Mouse (Mus musculus) heart, adult 2 months (tissue): ENCODE measurements around the gene Aunip. TPM values are rescaled to one million over a fixed set of nuclear protein-coding genes. Genes with fewer than 3 reads are reported as not detected.

Experiments
- DNase-seq, 2 experiments: peaks; one replicate each; pipeline ENCODE4 v3.0.0; 2021
- H3K27ac ChIP-seq: fragments of 200-600 bp; 2 replicates; pipeline ENCODE4 v1.8.1; 2022
- H3K27me3 ChIP-seq: fragments of 200-500 bp; 2 replicates; pipeline ENCODE4 v1.6.1; 2012; ENCODE audit warnings: mild to moderate bottlenecking, low read length, inconsistent platforms, mixed read lengths; ENCODE audit not compliant: control insufficient read depth, insufficient read depth
- H3K36me3 ChIP-seq: fragments of 200-500 bp; 2 replicates; pipeline ENCODE4 v1.6.1; 2012; ENCODE audit warnings: low read length, inconsistent platforms; ENCODE audit not compliant: control insufficient read depth, insufficient read depth
- H3K4me1 ChIP-seq: fragments of 200-500 bp; 2 replicates; pipeline ENCODE4 v1.6.1; 2011; ENCODE audit warnings: low read length; ENCODE audit not compliant: control insufficient read depth, insufficient read depth
- H3K4me3 ChIP-seq: fragments of 200-600 bp; 2 replicates; pipeline ENCODE4 v1.8.1; 2022
- H3K79me2 ChIP-seq: fragments of 200-500 bp; replicated peaks from 2 replicates; pipeline ENCODE4 v1.6.1; 2012; ENCODE audit warnings: mild to moderate bottlenecking, inconsistent platforms, low read length, moderate library complexity, mixed read lengths; ENCODE audit not compliant: control insufficient read depth, insufficient read depth
- H3K9ac ChIP-seq: fragments of 200-500 bp; 2 replicates; pipeline ENCODE4 v1.6.1; 2012; ENCODE audit warnings: low read depth, mild to moderate bottlenecking, control low read depth, inconsistent platforms, low read length, mixed read lengths
- CTCF ChIP-seq: fragments of 200-600 bp; IDR thresholded peaks from 2 replicates; pipeline ENCODE4 v1.8.1; 2022; ENCODE audit warnings: antibody characterized with exemption, mild to moderate bottlenecking, moderate library complexity
- EP300 ChIP-seq: fragments of 200-500 bp; IDR thresholded peaks from 2 replicates; pipeline ENCODE4 v1.6.1; 2011; ENCODE audit warnings: low read depth, low read length, control low read depth; ENCODE audit not compliant: insufficient read depth
- POLR2A ChIP-seq: fragments of 200-500 bp; IDR thresholded peaks from 2 replicates; pipeline ENCODE4 v1.6.1; 2011; ENCODE audit warnings: mild to moderate bottlenecking, low read depth, low read length, control low read depth; ENCODE audit not compliant: insufficient read depth
- WGBS: fragments of 180-500 bp; shearing (Covaris S2); methylation state at CpG from one replicate; pipeline ENCODE4 v1.1.7; 2018; 5-methylcytosine and 5-hydroxymethylcytosine counted together
- intact Hi-C: fragments of 180-260 bp; cut with DNase I; formaldehyde crosslinking; loops from one replicate; pipeline ENCODE4 v1.15.1; 2025
- polyA plus RNA-seq: library from polyadenylated mRNA; depleted of rRNA; stranded (reverse); fragments of >200 nt; gene quantifications from 2 replicates; pipeline ENCODE4 v1.2.3, GENCODE M21; 2012
- total RNA-seq, 2 experiments: library from RNA; stranded (reverse); gene quantifications; 2 replicates each; pipeline ENCODE4 v1.2.3; 2021

The Aunip gene
- total and polyA plus RNA-seq, 3 experiments, result 0.18 TPM; not detected in 1

DNA sequence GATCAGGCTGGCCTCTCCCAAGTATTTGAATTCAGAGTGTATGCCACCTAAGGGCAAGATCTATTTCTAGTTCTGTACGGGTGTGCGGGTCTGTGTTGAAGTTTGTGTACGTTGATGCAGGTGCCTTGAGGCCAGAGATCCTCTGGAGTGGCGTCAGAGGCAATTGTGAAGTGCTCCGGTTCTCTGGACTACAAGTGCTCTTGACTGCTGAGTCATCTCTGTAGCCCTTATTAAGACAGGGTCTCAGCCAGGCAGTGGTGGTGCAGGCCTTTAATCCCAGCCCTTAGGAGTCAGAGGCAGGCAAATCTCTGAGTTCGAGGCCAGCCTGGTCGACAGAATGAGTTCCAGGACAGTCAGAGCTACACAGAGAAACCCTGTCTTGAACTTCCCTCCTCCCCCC is 4.8 kb downstream of the Aunip start:
- intact Hi-C loops, result no loop called here

DNA sequence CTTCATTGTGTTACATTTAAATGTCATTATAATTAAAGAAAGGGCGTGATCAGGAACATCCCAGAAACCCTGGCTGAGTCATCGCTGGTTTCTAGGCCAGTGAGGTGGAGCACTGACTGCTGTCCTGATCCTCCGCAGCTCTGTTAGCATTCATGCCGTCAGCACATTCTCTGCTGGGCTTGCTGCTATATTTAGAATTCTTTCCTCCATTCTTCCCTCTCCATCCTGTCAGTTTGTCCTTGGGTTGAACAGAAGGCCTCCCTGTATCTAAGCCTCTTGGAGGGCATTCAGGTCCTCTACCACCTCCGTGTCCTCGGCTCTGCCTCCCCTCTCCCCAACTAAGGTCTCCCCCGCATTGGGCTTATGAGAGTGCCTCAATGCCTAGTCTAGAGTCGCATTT is 6.2 kb downstream of the Aunip start:
- Histone ChIP-seq H3K9ac (no peak overlapping the region), H3K4me3 (peak overlapping the region; percentile 27; the same call in 1 of the 2 replicates), H3K36me3 (no peaks in the 10 kb centered on the region; the same call in 1 of the 2 replicates), H3K27me3 (no peaks in the 10 kb centered on the region), H3K4me1 (peaks cover 6% of the 10 kb centered on the region), H3K79me2 (no peaks in the 10 kb centered on the region), H3K27ac (peak overlapping the region; percentile 87)
- intact Hi-C loops, result no loop called here
- TF ChIP-seq EP300 (0 out of 2 replicates have a peak, but pooled peaks have one; percentile 10), POLR2A (no peak)
- DNase-seq, result peak; percentile 52 to 73
- 19% methylated on average over 8 of the region's 8 CpGs for WGBS

More for the DNA sequence above, 4.8 kb downstream of the Aunip start:
- H3K4me1 ChIP-seq, result peaks cover 6% of the 10 kb centered on the region
- no peak overlapping the region for H3K9ac ChIP-seq
- DNase-seq, result no peak
- no peaks in the 10 kb centered on the region; the same call in 1 of the 2 replicates for H3K36me3 ChIP-seq
- 74% methylated on average over 7 of the region's 7 CpGs for WGBS
- H3K4me3 ChIP-seq, result no peak overlapping the region; the same call in 1 of the 2 replicates
- H3K27me3 ChIP-seq, result no peaks in the 10 kb centered on the region
- no peak for TF ChIP-seq POLR2A
- no peak for TF ChIP-seq EP300
- TF ChIP-seq CTCF, result no peak
- peak overlapping the region; percentile 87 for H3K27ac ChIP-seq
- H3K79me2 ChIP-seq, result no peaks in the 10 kb centered on the region

DNA sequence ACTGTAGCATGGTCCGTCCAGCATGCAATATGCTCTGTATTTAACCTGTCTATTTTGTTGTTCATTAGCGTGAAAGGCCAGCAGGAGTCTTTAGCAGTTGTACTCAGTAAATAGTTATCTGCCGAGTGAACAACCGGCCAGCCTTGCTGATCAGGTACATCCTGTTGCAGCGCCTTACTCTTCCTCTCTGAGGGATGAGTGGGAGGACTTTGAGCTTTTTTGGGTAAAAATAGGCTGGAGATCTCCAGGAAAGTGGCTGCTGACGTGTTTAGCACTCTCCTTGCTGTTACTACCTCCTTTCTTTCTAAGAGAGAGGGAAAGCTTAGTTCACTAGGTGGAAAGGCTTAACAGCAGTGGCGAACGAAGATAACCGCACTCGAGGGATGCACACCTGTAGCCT is 6.9 kb downstream of the Aunip start:
- Histone ChIP-seq H3K27ac (peak overlapping the region; percentile 87), H3K27me3 (no peaks in the 10 kb centered on the region), H3K9ac (no peak overlapping the region), H3K36me3 (no peaks in the 10 kb centered on the region; the same call in 1 of the 2 replicates), H3K4me3 (no peak overlapping the region), H3K79me2 (no peaks in the 10 kb centered on the region), H3K4me1 (peaks cover 6% of the 10 kb centered on the region)
- TF ChIP-seq CTCF, result no peak
- TF ChIP-seq POLR2A, result no peak
- no peak for TF ChIP-seq EP300
- intact Hi-C loops, result no loop called here
- 66% methylated on average over 10 of the region's 10 CpGs for WGBS
- DNase-seq, result no peak

DNA sequence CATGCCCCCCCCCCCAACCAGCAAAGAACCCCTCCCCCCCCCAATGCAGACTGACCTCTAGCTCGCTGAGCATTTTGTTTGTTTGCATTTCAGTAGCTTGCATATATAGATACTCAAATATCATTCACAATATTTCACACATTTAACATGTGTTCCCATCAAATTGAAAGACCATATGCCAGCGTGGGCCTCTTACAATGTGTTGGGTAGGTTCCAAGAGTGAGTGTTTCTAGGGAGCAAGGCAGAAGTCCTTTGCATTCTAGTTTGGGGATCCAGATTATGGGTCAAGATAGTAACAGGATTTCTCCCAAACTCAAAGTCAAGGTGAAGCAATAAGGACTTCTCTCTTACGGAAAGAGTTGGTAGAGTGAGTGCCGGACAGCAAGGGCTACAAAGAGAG is 7.7 kb downstream of the Aunip start:
- Histone ChIP-seq H3K79me2 (no peaks in the 10 kb centered on the region), H3K4me3 (no peak overlapping the region), H3K27ac (no peak overlapping the region), H3K9ac (no peak overlapping the region), H3K4me1 (peaks cover 6% of the 10 kb centered on the region), H3K27me3 (no peaks in the 10 kb centered on the region), H3K36me3 (no peaks in the 10 kb centered on the region; the same call in 1 of the 2 replicates)
- WGBS, result 74% methylated on average over 4 of the region's 4 CpGs
- intact Hi-C loops, result no loop called here
- TF ChIP-seq POLR2A, result no peak
- TF ChIP-seq CTCF, result no peak
- TF ChIP-seq EP300, result no peak
- no peak for DNase-seq

DNA sequence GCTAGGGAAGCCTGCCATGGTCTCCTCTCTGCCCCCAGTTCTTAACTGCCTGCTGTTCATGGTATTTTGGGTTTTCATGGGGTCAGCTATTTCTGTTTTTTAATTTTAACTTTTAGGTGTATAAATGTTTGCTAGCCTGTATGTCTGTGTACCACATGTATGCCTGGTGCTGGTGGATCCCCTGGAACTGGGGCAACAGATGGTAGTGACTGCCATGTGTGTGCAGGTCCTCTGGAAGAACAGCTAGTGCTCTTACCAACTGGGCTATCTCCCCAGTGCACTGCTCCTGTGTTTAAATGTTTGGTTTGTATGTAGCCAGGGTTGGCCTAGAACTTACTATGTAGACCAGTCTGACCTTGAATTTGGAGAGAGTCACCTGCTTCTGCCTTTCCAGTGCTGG is 8.5 kb downstream of the Aunip start:
- TF ChIP-seq CTCF (no peak), POLR2A (no peak), EP300 (no peak)
- no peak for DNase-seq
- Histone ChIP-seq H3K4me1 (peaks cover 6% of the 10 kb centered on the region), H3K9ac (no peak overlapping the region), H3K27me3 (no peaks in the 10 kb centered on the region), H3K27ac (no peak overlapping the region), H3K36me3 (no peaks in the 10 kb centered on the region; the same call in 1 of the 2 replicates), H3K79me2 (no peaks in the 10 kb centered on the region), H3K4me3 (no peak overlapping the region)
- intact Hi-C loops, result no loop called here

DNA sequence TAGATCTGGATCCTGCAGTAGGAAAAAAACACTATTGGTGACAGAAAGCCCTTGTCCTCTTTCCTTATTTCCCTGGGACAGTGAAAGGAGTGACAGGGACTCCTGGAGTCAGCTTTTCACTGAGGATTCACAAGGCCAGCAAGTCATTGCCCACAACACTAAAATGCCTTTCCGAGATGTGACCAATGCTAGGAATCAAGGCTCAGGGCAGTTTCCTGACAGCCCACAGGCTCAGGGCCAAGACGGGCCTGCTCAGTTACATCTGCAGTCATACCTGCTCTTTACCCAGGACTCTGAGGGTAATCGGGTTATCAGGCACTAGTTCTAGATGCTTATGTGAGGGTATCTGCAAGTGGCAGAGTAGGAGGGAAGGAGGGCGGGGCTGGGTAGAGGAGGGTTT is 12.6 kb downstream of the Aunip start:
- H3K27me3 ChIP-seq, result no peaks in the 10 kb centered on the region
- 77% methylated on average over 4 of the region's 4 CpGs for WGBS
- H3K4me3 ChIP-seq, result no peak overlapping the region
- no peak for DNase-seq
- H3K79me2 ChIP-seq, result no peaks in the 10 kb centered on the region
- H3K27ac ChIP-seq, result no peak overlapping the region
- H3K9ac ChIP-seq, result no peak overlapping the region
- H3K4me1 ChIP-seq, result no peaks in the 10 kb centered on the region
- intact Hi-C loops, result no loop called here
- TF ChIP-seq EP300 (no peak), CTCF (no peak), POLR2A (no peak)
- H3K36me3 ChIP-seq, result peaks cover 2% of the 10 kb centered on the region
